Mouse (Mus musculus) MEL (cell line): ENCODE results near the gene Ptpn14. TPM values are rescaled to one million over a fixed set of nuclear protein-coding genes. Genes with fewer than 3 reads are reported as not detected.

Experiments used
- DNase-seq: peaks from one replicate; pipeline ENCODE4 v3.0.0; 2011; ENCODE audit warnings: low read depth, low spot score
- H3K27ac ChIP-seq: 2 replicates; pipeline ENCODE4 v1.5.1; 2012; ENCODE audit warnings: low read depth, mild to moderate bottlenecking, control low read depth, low read length, moderate library complexity; ENCODE audit not compliant: control insufficient read depth
- H3K27me3 ChIP-seq, 2 experiments: fragments of 150-350 bp in 1 of 2; sonication (generic) in 1 of 2; 2 replicates each; pipeline ENCODE4 v1.6.1; 2012; ENCODE audit warnings: low read length in 2 of 2, mild to moderate bottlenecking in 2 of 2, improper control_type of control experiment in 1 of 2, moderate library complexity in 1 of 2; ENCODE audit not compliant: insufficient read depth in 2 of 2, control insufficient read depth in 1 of 2
- H3K36me3 ChIP-seq, 2 experiments: 2 replicates each; pipeline ENCODE4 v1.6.1; 2012 to 2014; ENCODE audit warnings: low read length in 2 of 2, improper control_type of control experiment in 1 of 2, inconsistent platforms in 1 of 2, mild to moderate bottlenecking in 1 of 2; ENCODE audit not compliant: insufficient read depth in 2 of 2, control insufficient read depth in 1 of 2
- H3K4me1 ChIP-seq, 2 experiments: fragments of 150-350 bp in 1 of 2; sonication (generic) in 1 of 2; 2 replicates each; pipeline ENCODE4 v1.6.1; 2012; ENCODE audit warnings: low read length in 2 of 2, improper control_type of control experiment in 1 of 2, mild to moderate bottlenecking in 1 of 2; ENCODE audit not compliant: insufficient read depth in 2 of 2, control insufficient read depth in 1 of 2
- H3K4me3 ChIP-seq, 2 experiments: fragments of 150-350 bp in 1 of 2; sonication (generic) in 1 of 2; 2 replicates each; pipeline ENCODE4 v1.5.1; 2012; ENCODE audit warnings: low read depth in 2 of 2, low read length in 2 of 2, mild to moderate bottlenecking in 2 of 2, moderate library complexity in 2 of 2, control low read depth in 1 of 2, improper control_type of control experiment in 1 of 2; ENCODE audit not compliant: control insufficient read depth in 1 of 2, insufficient read depth in 1 of 2
- H3K79me2 ChIP-seq: 2 replicates; pipeline ENCODE4 v1.6.1; 2012; ENCODE audit warnings: mild to moderate bottlenecking, low read length, moderate library complexity; ENCODE audit not compliant: control insufficient read depth, poor library complexity, insufficient read depth
- H3K9ac ChIP-seq: 2 replicates; pipeline ENCODE4 v1.6.1; 2012; ENCODE audit warnings: low read depth, mild to moderate bottlenecking, control low read depth, low read length, moderate library complexity; ENCODE audit not compliant: control insufficient read depth, poor library complexity, severe bottlenecking
- H3K9me3 ChIP-seq: fragments of 150-350 bp; sonication (generic); replicated peaks from 2 replicates; pipeline ENCODE4 v1.6.1; 2012; ENCODE audit warnings: mild to moderate bottlenecking, low read length, improper control_type of control experiment, moderate library complexity; ENCODE audit not compliant: insufficient read depth
- CHD2 ChIP-seq: IDR thresholded peaks from 2 replicates; pipeline ENCODE4 v1.6.1; 2011; ENCODE audit warnings: low read length, improper control_type of control experiment
- CTCF ChIP-seq, 3 experiments: IDR thresholded peaks in 2 of 3; conservative IDR thresholded peaks in 1 of 3; 2 replicates each; pipeline ENCODE4 v1.5.1; 2011 to 2012; ENCODE audit warnings: low read length in 3 of 3, low read depth in 2 of 3, mild to moderate bottlenecking in 2 of 3, improper control_type of control experiment in 1 of 3, inconsistent platforms in 1 of 3, mixed read lengths in 1 of 3, moderate library complexity in 1 of 3; ENCODE audit not compliant: control insufficient read depth in 1 of 3, insufficient read depth in 1 of 3, poor library complexity in 1 of 3, severe bottlenecking in 1 of 3
- ELF1 ChIP-seq: IDR thresholded peaks from 2 replicates; pipeline ENCODE4 v1.6.1; 2014; ENCODE audit warnings: low read depth, mild to moderate bottlenecking, inconsistent platforms, low read length, improper control_type of control experiment, moderate library complexity
- EP300 ChIP-seq, 2 experiments: IDR thresholded peaks; 2 replicates each; pipeline ENCODE4 v1.6.1; 2011; ENCODE audit warnings: improper control_type of control experiment in 2 of 2, low read length in 2 of 2, low read depth in 1 of 2, mild to moderate bottlenecking in 1 of 2
- ETS1 ChIP-seq: IDR thresholded peaks from 2 replicates; pipeline ENCODE4 v1.6.1; 2012; ENCODE audit warnings: low read depth, mild to moderate bottlenecking, inconsistent platforms, low read length, improper control_type of control experiment, moderate library complexity
- GABPA ChIP-seq: IDR thresholded peaks from 2 replicates; pipeline ENCODE4 v1.6.1; 2012; ENCODE audit warnings: low read depth, mild to moderate bottlenecking, inconsistent platforms, low read length, improper control_type of control experiment, moderate library complexity
- JUND ChIP-seq: IDR thresholded peaks from 2 replicates; pipeline ENCODE4 v1.6.1; 2011; ENCODE audit warnings: low read depth, mild to moderate bottlenecking, improper control_type of control experiment, low read length
- KAT2A ChIP-seq: conservative IDR thresholded peaks from 2 replicates; pipeline ENCODE4 v1.6.1; 2012; ENCODE audit warnings: low read depth, low read length, improper control_type of control experiment, inconsistent platforms
- MAFK ChIP-seq: IDR thresholded peaks from 2 replicates; pipeline ENCODE4 v1.6.1; 2011; ENCODE audit warnings: low read depth, mild to moderate bottlenecking, low read length, improper control_type of control experiment, borderline replicate concordance
- MYB ChIP-seq: IDR thresholded peaks from 2 replicates; pipeline ENCODE4 v1.6.1; 2011; ENCODE audit warnings: mild to moderate bottlenecking, low read depth, low read length, improper control_type of control experiment
- MYC ChIP-seq: IDR thresholded peaks from 2 replicates; pipeline ENCODE4 v1.6.1; 2011; ENCODE audit warnings: low read depth, mild to moderate bottlenecking, low read length, improper control_type of control experiment, moderate library complexity
- NELFE ChIP-seq: IDR thresholded peaks from 2 replicates; pipeline ENCODE4 v1.6.1; 2011; ENCODE audit warnings: low read depth, low read length, improper control_type of control experiment
- NRF1 ChIP-seq: IDR thresholded peaks from 2 replicates; pipeline ENCODE4 v1.6.1; 2014; ENCODE audit warnings: low read depth, mild to moderate bottlenecking, inconsistent platforms, low read length, improper control_type of control experiment, moderate library complexity; ENCODE audit not compliant: poor library complexity, insufficient read depth, severe bottlenecking
- POLR2A ChIP-seq, 2 experiments: IDR thresholded peaks; 2 replicates each; pipeline ENCODE4 v1.6.1; 2011 to 2012; ENCODE audit warnings: low read length in 2 of 2, mild to moderate bottlenecking in 2 of 2, control low read depth in 1 of 2, improper control_type of control experiment in 1 of 2, low read depth in 1 of 2, moderate library complexity in 1 of 2; ENCODE audit not compliant: control insufficient read depth in 1 of 2, insufficient read depth in 1 of 2, poor library complexity in 1 of 2
- POLR2AphosphoS5 ChIP-seq: IDR thresholded peaks from 2 replicates; pipeline ENCODE4 v1.6.1; 2012; ENCODE audit warnings: low read depth, borderline replicate concordance, mild to moderate bottlenecking, inconsistent platforms, low read length, moderate library complexity, mixed read lengths
- RAD21 ChIP-seq: IDR thresholded peaks from 2 replicates; pipeline ENCODE4 v1.6.1; 2011; ENCODE audit warnings: mild to moderate bottlenecking, low read depth, low read length, improper control_type of control experiment
- RCOR1 ChIP-seq: IDR thresholded peaks from 2 replicates; pipeline ENCODE4 v1.6.1; 2012; ENCODE audit warnings: low read depth, mild to moderate bottlenecking, inconsistent platforms, low read length, improper control_type of control experiment
- SMC3 ChIP-seq: IDR thresholded peaks from 2 replicates; pipeline ENCODE4 v1.6.1; 2011; ENCODE audit warnings: low read depth, low read length, improper control_type of control experiment
- TBP ChIP-seq: IDR thresholded peaks from 2 replicates; pipeline ENCODE4 v1.8.0; 2011; ENCODE audit warnings: low read depth, low read length, improper control_type of control experiment
- TCF12 ChIP-seq: IDR thresholded peaks from 2 replicates; pipeline ENCODE4 v1.6.1; 2014; ENCODE audit warnings: low read depth, mild to moderate bottlenecking, inconsistent platforms, low read length, improper control_type of control experiment, moderate library complexity
- USF1 ChIP-seq: IDR thresholded peaks from 2 replicates; pipeline ENCODE4 v1.6.1; 2014; ENCODE audit warnings: low read depth, mild to moderate bottlenecking, inconsistent platforms, low read length, improper control_type of control experiment, moderate library complexity
- ZC3H11A ChIP-seq: IDR thresholded peaks from 2 replicates; pipeline ENCODE4 v1.6.1; 2012; ENCODE audit warnings: low read depth, mild to moderate bottlenecking, inconsistent platforms, low read length, improper control_type of control experiment
- ZNF384 ChIP-seq: IDR thresholded peaks from 2 replicates; pipeline ENCODE4 v1.6.1; 2012; ENCODE audit warnings: low read depth, mild to moderate bottlenecking, inconsistent platforms, low read length, improper control_type of control experiment
- polyA plus RNA-seq, 2 experiments: library from polyadenylated mRNA; stranded (reverse) in 1 of 2; unstranded in 1 of 2; fragments of >175 nt in 1 of 2; fragments of >200 nt in 1 of 2; gene quantifications; 2 replicates each; pipeline versions ENCODE4 v1.2.1 to v1.2.4; 2012; ENCODE audit warnings: low replicate concordance in 2 of 2, low read depth in 1 of 2; ENCODE audit not compliant: insufficient read length in 2 of 2, insufficient read depth in 1 of 2, missing spikeins in 1 of 2
- total RNA-seq: library from RNA; depleted of rRNA; stranded (reverse); fragments of 300-350 nt; gene quantifications from 2 replicates; pipeline ENCODE4 v1.2.3, GENCODE M21; 2012

Gene Ptpn14
- total and polyA plus RNA-seq, 3 experiments, result 0.62 to 1.0 TPM; not detected in 1

GRCm38 (mm10) chr1:189801303-189801702 lies 73.2 kb downstream of the Ptpn14 start:
- no peaks in the 10 kb centered on the region for H3K79me2 ChIP-seq
- H3K9me3 ChIP-seq, result no peaks in the 10 kb centered on the region
- H3K27me3 ChIP-seq, result no peaks in the 10 kb centered on the region
- H3K36me3 ChIP-seq, result no peaks in the 10 kb centered on the region
- no peaks in the 10 kb centered on the region for H3K4me1 ChIP-seq
- no peak for TF ChIP-seq MYB
- TF ChIP-seq NELFE, result no peak
- TF ChIP-seq GABPA, result no peak
- no peak overlapping the region for H3K27ac ChIP-seq
- H3K4me3 ChIP-seq, result no peak overlapping the region
- no peak for DNase-seq
- no peak overlapping the region for H3K9ac ChIP-seq

DNA sequence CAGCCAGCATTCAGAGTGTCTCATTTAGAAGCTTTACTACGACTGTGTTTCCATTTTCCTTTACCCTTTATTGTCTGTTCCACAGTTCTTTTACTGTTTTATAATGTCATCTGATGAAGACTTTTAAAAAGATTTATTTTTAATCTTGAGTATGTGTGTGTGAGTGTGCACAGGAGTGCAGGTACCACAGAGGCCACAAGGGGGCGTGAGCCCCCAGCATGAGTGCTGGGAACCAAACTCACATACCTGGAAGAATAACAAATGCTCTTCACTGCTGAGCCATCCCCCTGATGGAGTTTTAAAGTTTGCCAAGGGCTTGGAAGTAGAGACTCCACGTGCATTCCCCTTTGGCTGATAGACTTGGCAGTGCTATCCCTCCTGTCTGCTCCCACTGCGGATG lies 74.5 kb downstream of the Ptpn14 start:
- DNase-seq, result no peak
- Histone ChIP-seq H3K27ac (no peak overlapping the region), H3K27me3 (no peaks in the 10 kb centered on the region), H3K9ac (no peak overlapping the region), H3K4me1 (no peaks in the 10 kb centered on the region), H3K4me3 (no peak overlapping the region), H3K79me2 (no peaks in the 10 kb centered on the region), H3K9me3 (no peaks in the 10 kb centered on the region), H3K36me3 (no peaks in the 10 kb centered on the region)
- TF ChIP-seq RCOR1 (no peak), ETS1 (no peak), MYC (no peak), USF1 (no peak), MAFK (no peak), RAD21 (no peak), SMC3 (no peak), EP300 (IDR thresholded peaks at IDR 0.05; ENCODE audit: low read depth in 1 of 2, low read length in 2 of 2) (no peak), JUND (no peak), CHD2 (no peak), ELF1 (no peak), POLR2AphosphoS5 (no peak), ZNF384 (no peak), CTCF (IDR thresholded peaks at IDR 0.05 in 2 of 3, conservative IDR thresholded peaks at IDR 0.05 in 1 of 3; ENCODE audit: control insufficient read depth in 1 of 3, insufficient read depth in 1 of 3, low read depth in 2 of 3, low read length in 3 of 3, poor library complexity in 1 of 3, severe bottlenecking in 1 of 3) (no peak; a peak in 1 of 6 replicates), KAT2A (no peak), NRF1 (no peak), TBP (no peak), POLR2A (IDR thresholded peaks at IDR 0.05; ENCODE audit: control insufficient read depth in 1 of 2, insufficient read depth in 1 of 2, low read depth in 1 of 2, low read length in 2 of 2, poor library complexity in 1 of 2) (no peak), TCF12 (no peak), ZC3H11A (no peak)
